Mouse (Mus musculus): Measurements from ENCODE around the gene AC109138.7.
A peak's percentile ranks its signal among the peaks of the same experiment; 100 is the strongest.

AC109138.7 gene

GRCm38 (mm10) chr19:4217140-4217539 is 3.0 kb downstream of the AC109138.7 start:
- DNase-seq (ENCODE audit: low spot score in 2 of 2) = no peak

GRCm38 (mm10) chr19:4217855-4218254 is 3.7 kb downstream of the AC109138.7 start:
- DNase-seq (ENCODE audit: low spot score in 2 of 2) = no peak

- no peak for DNase-seq (ENCODE audit: low spot score in 2 of 2)
Measured at GRCm38 (mm10) chr19:4218293-4218692, 4.1 kb downstream of the AC109138.7 start.

GRCm38 (mm10) chr19:4218784-4219183 is 4.6 kb downstream of the AC109138.7 start:
- no peak for DNase-seq (ENCODE audit: low spot score in 2 of 2)

GRCm38 (mm10) chr19:4219943-4220342 is 5.8 kb downstream of the AC109138.7 start:
- DNase-seq (ENCODE audit: low spot score in 2 of 2) = no peak

GRCm38 (mm10) chr19:4220416-4220815 is 6.3 kb downstream of the AC109138.7 start:
- DNase-seq (ENCODE audit: low spot score in 2 of 2) = no peak

- DNase-seq (ENCODE audit: low spot score in 2 of 2) = no peak
Measured at GRCm38 (mm10) chr19:4220957-4221743, 7.0 kb downstream of the AC109138.7 start.

- DNase-seq (ENCODE audit: low spot score in 2 of 2) = no peak
Measured at GRCm38 (mm10) chr19:4222165-4222564, 8.0 kb downstream of the AC109138.7 start.

- DNase-seq (ENCODE audit: low spot score in 2 of 2) = no peak
Measured at GRCm38 (mm10) chr19:4226779-4227178, 12.6 kb downstream of the AC109138.7 start.

- DNase-seq (ENCODE audit: low spot score in 2 of 2) = no peak
Measured at GRCm38 (mm10) chr19:4227446-4227845, 13.3 kb downstream of the AC109138.7 start.

- DNase-seq (ENCODE audit: low spot score in 2 of 2) = peak; percentile 44 to 64
Measured at GRCm38 (mm10) chr19:4227894-4228678, 13.9 kb downstream of the AC109138.7 start.

GRCm38 (mm10) chr19:4228891-4229290 is 14.7 kb downstream of the AC109138.7 start:
- no peak for DNase-seq (ENCODE audit: low spot score in 2 of 2)

- DNase-seq (ENCODE audit: low spot score in 2 of 2) = no peak
Measured at GRCm38 (mm10) chr19:4229451-4230076, 15.4 kb downstream of the AC109138.7 start.

- no peak for DNase-seq (ENCODE audit: low spot score in 2 of 2)
Measured at GRCm38 (mm10) chr19:4230415-4230814, 16.3 kb downstream of the AC109138.7 start.

GRCm38 (mm10) chr19:4231253-4232185 is 17.4 kb downstream of the AC109138.7 start, which contains the start of gene Pold4:
TSS of gene Pold4 (plus strand) at chr19:4231899.
- peak; percentile 92 to 95 for DNase-seq (ENCODE audit: low spot score in 2 of 2)

GRCm38 (mm10) chr19:4232186-4232572 is 18.0 kb downstream of the AC109138.7 start:
- DNase-seq (ENCODE audit: low spot score in 2 of 2) = peak in 1 of 2 experiments; percentile 28

GRCm38 (mm10) chr19:4232651-4233050 is 18.5 kb downstream of the AC109138.7 start:
- no peak for DNase-seq (ENCODE audit: low spot score in 2 of 2)

GRCm38 (mm10) chr19:4234548-4234947 is 20.4 kb downstream of the AC109138.7 start:
- no peak for DNase-seq (ENCODE audit: low spot score in 2 of 2)

GRCm38 (mm10) chr19:4240247-4240668 is 26.1 kb downstream of the AC109138.7 start:
- DNase-seq (ENCODE audit: low spot score in 2 of 2) = no peak

- no peak for DNase-seq (ENCODE audit: low spot score in 2 of 2)
Measured at GRCm38 (mm10) chr19:4242416-4242815, 28.3 kb downstream of the AC109138.7 start.

GRCm38 (mm10) chr19:4244775-4245174 is 30.6 kb downstream of the AC109138.7 start:
- no peak for DNase-seq (ENCODE audit: low spot score in 2 of 2)
